Mouse (Mus musculus): ENCODE results near the gene Zcchc4.

The Zcchc4 gene

DNA sequence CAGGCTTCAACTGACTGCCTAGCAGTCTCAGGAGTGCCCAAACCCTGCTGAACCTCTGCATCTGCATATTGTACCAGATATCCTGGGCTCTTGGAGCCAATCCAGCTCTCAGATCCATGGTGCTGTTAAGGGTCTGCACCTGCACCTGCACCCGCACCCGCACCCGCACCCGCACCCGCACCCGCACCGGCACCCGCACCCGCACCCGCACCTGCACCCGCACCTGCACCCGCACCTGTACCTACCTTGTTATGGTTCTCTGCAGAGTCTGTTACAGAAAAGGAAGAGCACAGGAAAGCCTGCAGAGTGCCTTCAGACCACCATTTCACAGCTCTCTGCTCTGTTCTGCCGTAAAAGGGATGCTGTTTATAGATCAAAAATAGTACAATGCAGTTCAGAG is 96.8 kb downstream of the Zcchc4 start:
- no peak for DNase-seq (ENCODE audit: extremely low spot score)
